Comparison of ENCODE assay signal across 8 mouse cellular contexts in genomic region chr5:114571451-114572030, GRCm38 (mm10). TPM values are rescaled to one million over a fixed set of nuclear protein-coding genes. Genes with fewer than 3 reads are reported as not detected.
DNase-seq lines count a peak whose midpoint lies in the region; ATAC-seq and TF ChIP-seq lines count a peak whose summit lies in the region.

No protein-coding gene starts in this region.

- H3K36me3 ChIP-seq in heart, embryonic 13.5 days: no peaks in the 10 kb centered on the region
- H3K36me3 ChIP-seq in forebrain, postnatal 0 days (ENCODE audit: insufficient read depth): no peaks in the 10 kb centered on the region

- H3K4me1 ChIP-seq in heart, embryonic 13.5 days: peaks cover 63% of the 10 kb centered on the region
- peaks cover 57% of the 10 kb centered on the region for H3K4me1 ChIP-seq in forebrain, postnatal 0 days (ENCODE audit: insufficient read depth)

- no peak overlapping the region for H3K27ac ChIP-seq in heart, embryonic 13.5 days (replicated peaks)
- peak overlapping the region; percentile 62; the same call in 1 of the 2 replicates for H3K27ac ChIP-seq in forebrain, postnatal 0 days (ENCODE audit: low read depth, low read length)

- H3K9me3 ChIP-seq in heart, embryonic 13.5 days: no peaks in the 10 kb centered on the region
- H3K9me3 ChIP-seq in forebrain, postnatal 0 days (ENCODE audit: low read length): no peaks in the 10 kb centered on the region

- peaks cover 52% of the 10 kb centered on the region for H3K27me3 ChIP-seq in heart, embryonic 13.5 days (replicated peaks)
- no peaks in the 10 kb centered on the region; the same call in none of the 2 replicates for H3K27me3 ChIP-seq in forebrain, postnatal 0 days (ENCODE audit: insufficient read depth, low read length)

- no peak for DNase-seq in heart, adult 9 months (ENCODE audit: low spot score in 2 of 2)
- peak; percentile 69 for DNase-seq in Muller cell, postnatal 12 days (ENCODE audit: inconsistent ontology term)
- DNase-seq in forebrain, postnatal 0 days: peak; percentile 60
- DNase-seq in mesoderm, embryonic 11.5 days (ENCODE audit: low read depth, low spot score): peak; percentile 78
- DNase-seq in yolk sac, embryonic 10.5 days (ENCODE audit: low spot score): peak; percentile 28
- no peak for DNase-seq in layer of hippocampus, postnatal 14 days (ENCODE audit: low spot score in 2 of 2)
- DNase-seq in layer of hippocampus, postnatal 25 days (ENCODE audit: extremely low spot score in 1 of 2, low spot score in 1 of 2): no peak

- peak overlapping the region; percentile 52 for H3K4me3 ChIP-seq in heart, embryonic 13.5 days
- H3K4me3 ChIP-seq in forebrain, postnatal 0 days (ENCODE audit: low read depth, low read length): peak overlapping the region; percentile 48

- peak overlapping the region; percentile 73 for H3K4me2 ChIP-seq in heart, embryonic 13.5 days
- peak overlapping the region; percentile 83 for H3K4me2 ChIP-seq in forebrain, postnatal 0 days (ENCODE audit: low read depth)

- ATAC-seq in heart, embryonic 13.5 days (ENCODE audit: extremely low read depth, insufficient number of reproducible peaks, low FRiP score, low TSS enrichment): no peak
- ATAC-seq in forebrain, postnatal 0 days: no peak

- 2% methylated on average over 39 of the region's 39 CpGs for WGBS in heart, embryonic 13.5 days
- 2% methylated on average over 39 of the region's 39 CpGs for WGBS in forebrain, postnatal 0 days

- no peak for TF ChIP-seq CTCF in forebrain, postnatal 0 days (IDR thresholded peaks at IDR 0.05; ENCODE audit: low read depth)

- H3K9ac ChIP-seq in heart, embryonic 13.5 days: peak overlapping the region; percentile 67
- peak overlapping the region; percentile 51 for H3K9ac ChIP-seq in forebrain, postnatal 0 days

RNA-seq across cellular contexts. Expression of gene Fam222a, which starts 3.7 kb away (rescaled TPM):
- 0.59 and 0.79 TPM in 2 replicates for polyA plus RNA-seq in heart, embryonic 13.5 days (2015; fragmentation: Nextera tagmentation; extraction: Ambion mirVana)
- total RNA-seq in forebrain, postnatal 0 days (2014; rRNA removed): 6.2 and 8.2 TPM in 2 replicates
- polyA plus RNA-seq in forebrain, postnatal 0 days (2015; fragmentation: Nextera tagmentation; extraction: Ambion mirVana): 2.9 and 3.4 TPM in 2 replicates
- 1 to 10 TPM; 7.6 to 7.8 TPM for total RNA-seq in layer of hippocampus, postnatal 14 days (2021)
- 1 to 10 TPM; 5.1 to 6.6 TPM for total RNA-seq in layer of hippocampus, postnatal 25 days (2021)

Comparison
In these comparisons a context has a peak if more than half of its experiments do, and no peak if none do; other contexts are left out.
1. DNase-seq: peak in Muller cell, postnatal 12 days (single experiment), forebrain, postnatal 0 days (single experiment), mesoderm, embryonic 11.5 days (single experiment) and yolk sac, embryonic 10.5 days (single experiment); none in heart, adult 9 months (0 of 2), layer of hippocampus, postnatal 14 days (0 of 2) and layer of hippocampus, postnatal 25 days (0 of 2).